Mouse (Mus musculus): ENCODE results near the gene Usmg5. TPM values are rescaled to one million over a fixed set of nuclear protein-coding genes. Genes with fewer than 3 reads are reported as not detected.
A peak's percentile ranks its signal among the peaks of the same experiment; 100 is the strongest.

Gene Usmg5
- polyA plus RNA-seq, 1 experiment from 2014 or later: 705 TPM

DNA sequence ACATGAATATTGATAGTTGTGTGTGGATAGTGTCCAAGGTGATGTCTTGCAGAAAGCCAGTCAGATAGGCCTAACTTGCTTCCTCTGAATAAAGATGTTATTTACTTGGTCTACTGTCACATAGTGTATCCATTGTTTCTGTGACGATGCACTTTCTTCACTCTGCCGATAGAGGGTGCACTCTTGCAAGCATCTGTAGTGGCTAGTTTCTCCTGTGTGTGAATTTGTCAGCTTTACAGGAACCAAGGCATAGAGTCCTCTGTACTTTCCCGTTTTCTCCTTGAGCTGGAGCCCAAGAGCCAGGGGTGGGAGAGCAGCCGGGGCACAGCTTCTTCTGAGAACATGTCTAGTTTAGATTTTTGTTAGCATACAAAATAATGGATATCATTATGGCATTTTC lies 30.6 kb upstream of the Usmg5 start:
- H3K36me3 ChIP-seq (replicated peaks): peaks cover 75% of the 10 kb centered on the region
- no peaks in the 10 kb centered on the region for H3K4me1 ChIP-seq (replicated peaks)
- no peak overlapping the region for H3K4me2 ChIP-seq
- no peak for ATAC-seq (ENCODE audit: insufficient read depth)
- H3K4me3 ChIP-seq (replicated peaks): no peak overlapping the region
- H3K9ac ChIP-seq: no peak overlapping the region
- H3K27me3 ChIP-seq: no peaks in the 10 kb centered on the region
- 32% methylated on average over 4 of the region's 4 CpGs for WGBS (ENCODE audit: insufficient replicate concordance)
- no peak overlapping the region for H3K27ac ChIP-seq (replicated peaks)
- H3K9me3 ChIP-seq (replicated peaks): no peaks in the 10 kb centered on the region

GRCm38 (mm10) chr19:47118634-47119033 lies 28.2 kb upstream of the Usmg5 start:
- Histone ChIP-seq H3K4me2 (no peak overlapping the region), H3K27ac (replicated peaks) (no peak overlapping the region), H3K9me3 (replicated peaks) (no peaks in the 10 kb centered on the region), H3K4me1 (replicated peaks) (no peaks in the 10 kb centered on the region), H3K9ac (no peak overlapping the region), H3K27me3 (no peaks in the 10 kb centered on the region), H3K4me3 (replicated peaks) (no peak overlapping the region), H3K36me3 (replicated peaks) (peaks cover 76% of the 10 kb centered on the region)
- ATAC-seq (ENCODE audit: insufficient read depth): no peak
- WGBS (ENCODE audit: insufficient replicate concordance): 60% methylated on average over 2 of the region's 2 CpGs

DNA sequence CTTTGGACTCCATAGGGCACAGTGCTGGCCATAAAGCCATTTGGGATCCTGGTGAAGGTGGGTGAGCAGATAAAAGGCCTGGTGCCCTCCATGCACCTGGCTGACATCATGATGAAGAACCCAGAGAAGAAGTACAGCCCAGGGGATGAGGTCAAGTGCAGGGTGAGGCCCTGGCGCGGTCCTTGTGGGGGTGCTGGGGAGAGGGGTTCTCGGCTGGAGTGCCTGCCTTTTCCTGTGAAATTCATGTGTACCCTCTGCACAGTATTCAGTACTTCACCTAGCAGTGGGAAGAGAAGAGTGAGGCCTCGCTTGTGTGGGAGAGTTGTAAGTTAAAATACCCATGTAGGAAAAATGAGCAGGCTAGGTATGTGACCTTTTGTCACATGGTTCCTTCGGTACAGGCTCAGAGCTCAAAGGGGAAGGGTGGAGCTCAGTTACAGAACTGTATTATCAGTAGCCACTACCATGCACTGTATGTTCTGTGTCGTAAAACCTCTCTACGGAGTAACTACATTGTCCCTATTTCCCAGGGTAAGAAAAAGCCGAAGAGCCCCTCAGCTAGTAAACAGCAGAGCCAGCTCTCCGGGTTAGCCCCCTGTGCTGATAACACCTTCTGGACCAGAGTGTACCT lies 14.3 kb upstream of the Usmg5 start:
- H3K4me1 ChIP-seq (replicated peaks): no peaks in the 10 kb centered on the region
- 78% methylated on average over 9 of the region's 9 CpGs for WGBS (ENCODE audit: insufficient replicate concordance)
- H3K27ac ChIP-seq (replicated peaks): no peak overlapping the region
- H3K27me3 ChIP-seq: no peaks in the 10 kb centered on the region
- H3K36me3 ChIP-seq (replicated peaks): peaks cover 99% of the 10 kb centered on the region
- H3K9ac ChIP-seq: no peak overlapping the region
- ATAC-seq (ENCODE audit: insufficient read depth): no peak
- no peaks in the 10 kb centered on the region for H3K9me3 ChIP-seq (replicated peaks)
- no peak overlapping the region for H3K4me3 ChIP-seq (replicated peaks)
- no peak overlapping the region for H3K4me2 ChIP-seq

DNA sequence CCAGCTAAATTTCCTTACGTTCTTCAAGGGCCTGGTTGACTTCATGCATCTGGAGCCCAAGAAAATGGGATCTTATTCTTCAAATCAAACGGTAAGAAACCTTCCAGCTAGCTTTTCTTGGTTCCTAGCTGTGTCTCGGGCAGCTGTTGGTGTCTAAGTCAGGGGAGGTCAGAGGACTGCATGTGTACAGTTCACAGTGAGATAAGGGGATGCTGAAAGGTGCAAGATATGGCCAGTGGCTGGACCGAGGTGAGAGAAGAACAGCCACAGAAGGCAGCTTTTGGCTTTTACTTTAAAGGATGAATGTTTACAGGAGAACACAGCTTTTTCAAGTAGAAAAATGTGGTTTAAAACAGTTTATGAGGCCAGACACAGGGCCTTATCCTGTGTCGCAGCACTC lies 10.6 kb upstream of the Usmg5 start:
- Histone ChIP-seq H3K36me3 (replicated peaks) (peaks cover 99% of the 10 kb centered on the region), H3K9me3 (replicated peaks) (no peaks in the 10 kb centered on the region)

DNA sequence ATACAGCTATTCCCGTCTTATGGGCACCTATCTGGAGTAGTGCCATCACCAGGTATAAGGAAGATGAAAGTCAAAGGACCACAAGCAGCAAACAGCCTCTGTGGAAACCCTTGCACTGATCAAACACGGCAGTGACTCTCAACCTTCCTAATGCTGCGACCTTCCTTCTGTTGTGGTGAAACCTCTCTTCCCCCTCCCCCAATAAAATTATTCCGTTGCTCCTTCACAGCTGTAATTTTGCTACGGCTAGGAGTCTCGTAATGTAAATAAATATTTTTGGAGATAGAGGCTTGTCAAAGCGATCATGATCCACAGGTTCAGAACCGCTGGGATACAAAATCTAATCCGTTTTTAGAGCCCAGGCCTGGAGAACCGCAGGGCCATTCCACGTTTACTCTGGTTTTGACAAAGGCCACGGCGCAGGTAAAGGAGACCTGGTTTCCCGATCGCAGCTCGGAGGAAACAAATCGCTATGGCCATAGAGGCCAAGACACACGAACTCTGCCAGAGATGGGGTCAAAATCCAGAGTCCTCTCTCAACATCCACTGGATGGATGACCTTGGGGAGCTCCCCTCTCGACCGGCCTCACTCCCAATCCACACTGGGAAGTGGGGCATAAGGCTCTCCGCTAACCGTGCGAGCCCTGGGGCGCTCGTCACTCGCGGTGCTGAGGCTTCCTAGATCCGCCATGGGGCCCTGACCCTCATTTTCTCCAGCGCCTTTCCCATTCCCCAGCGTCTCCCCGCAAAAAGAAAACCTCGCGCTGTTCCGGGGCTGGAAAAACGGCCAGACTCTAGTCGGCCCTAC lies 525 bp downstream of the Usmg5 start:
- Histone ChIP-seq H3K4me2 (peak overlapping the region; percentile 90), H3K4me3 (replicated peaks) (peak overlapping the region; percentile 91), H3K9ac (peak overlapping the region; percentile 97), H3K27me3 (no peaks in the 10 kb centered on the region), H3K9me3 (replicated peaks) (no peaks in the 10 kb centered on the region), H3K27ac (replicated peaks) (peak overlapping the region; percentile 79), H3K4me1 (replicated peaks) (peaks cover 34% of the 10 kb centered on the region), H3K36me3 (replicated peaks) (peaks cover 37% of the 10 kb centered on the region)
- peak; percentile 64 for ATAC-seq (ENCODE audit: insufficient read depth)
- WGBS (ENCODE audit: insufficient replicate concordance): under 1% methylated on average over 36 of the region's 36 CpGs

More for the DNA sequence above, 10.6 kb upstream of the Usmg5 start:
- H3K4me3 ChIP-seq (replicated peaks): no peak overlapping the region
- H3K27me3 ChIP-seq: no peaks in the 10 kb centered on the region
- no peaks in the 10 kb centered on the region for H3K4me1 ChIP-seq (replicated peaks)
- H3K27ac ChIP-seq (replicated peaks): no peak overlapping the region
- ATAC-seq (ENCODE audit: insufficient read depth): no peak
- H3K4me2 ChIP-seq: no peak overlapping the region
- no peak overlapping the region for H3K9ac ChIP-seq
- 64% methylated on average over 5 of the region's 5 CpGs for WGBS (ENCODE audit: insufficient replicate concordance)

DNA sequence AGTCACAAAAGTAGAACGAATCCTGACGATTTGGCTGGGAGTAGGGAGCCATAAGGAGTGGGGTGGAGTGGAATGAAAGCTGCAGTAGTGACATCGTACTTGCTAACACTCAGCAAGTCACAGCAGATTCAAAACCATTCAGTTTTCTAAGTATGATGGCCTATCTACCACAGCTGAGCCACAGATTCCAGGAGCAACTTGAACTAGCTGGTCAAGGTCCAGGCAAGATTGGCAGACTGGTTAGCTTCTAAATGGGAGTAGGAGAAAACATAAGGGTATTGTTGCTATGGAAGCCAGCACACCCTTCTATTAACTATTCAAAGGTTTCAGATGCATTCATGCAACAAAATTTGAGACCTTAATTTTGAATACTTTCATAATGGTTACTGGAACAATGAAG lies 2.2 kb downstream of the Usmg5 start:
- Histone ChIP-seq H3K27me3 (no peaks in the 10 kb centered on the region), H3K36me3 (replicated peaks) (peaks cover 41% of the 10 kb centered on the region), H3K4me1 (replicated peaks) (peaks cover 34% of the 10 kb centered on the region), H3K4me2 (0 out of 2 replicates have a peak overlapping the region, but pooled peaks have one; percentile 90), H3K9ac (no peak overlapping the region), H3K4me3 (replicated peaks) (no peak overlapping the region), H3K9me3 (replicated peaks) (no peaks in the 10 kb centered on the region), H3K27ac (replicated peaks) (no peak overlapping the region)
- WGBS (ENCODE audit: insufficient replicate concordance): 78% methylated on average over 3 of the region's 3 CpGs
- ATAC-seq (ENCODE audit: insufficient read depth): no peak

- peaks cover 24% of the 10 kb centered on the region for H3K4me1 ChIP-seq (replicated peaks)
- no peaks in the 10 kb centered on the region for H3K9me3 ChIP-seq (replicated peaks)
- ATAC-seq (ENCODE audit: insufficient read depth): peak; percentile 93
- peak overlapping the region; percentile 99 for H3K9ac ChIP-seq
- H3K36me3 ChIP-seq (replicated peaks): peaks cover 25% of the 10 kb centered on the region
- no peaks in the 10 kb centered on the region for H3K27me3 ChIP-seq
- peak overlapping the region; percentile 99 for H3K4me3 ChIP-seq (replicated peaks)
- peak overlapping the region; percentile 83 for H3K4me2 ChIP-seq
- WGBS (ENCODE audit: insufficient replicate concordance): under 1% methylated on average over 72 of the region's 72 CpGs
- peak overlapping the region; percentile 97 for H3K27ac ChIP-seq (replicated peaks)
Observed at GRCm38 (mm10) chr19:47067924-47068611, 22.4 kb downstream of the Usmg5 start.

- peak; percentile 59 for ATAC-seq (ENCODE audit: insufficient read depth)
- peak within 1 kb of the TSS; percentile 97 for H3K27ac ChIP-seq (replicated peaks)
- no peaks in the 10 kb centered on the region for H3K27me3 ChIP-seq
- H3K4me3 ChIP-seq (replicated peaks): peak within 1 kb of the TSS; percentile 99
- H3K36me3 ChIP-seq (replicated peaks): peaks cover 18% of the 10 kb centered on the region
- peaks cover 24% of the 10 kb centered on the region for H3K4me1 ChIP-seq (replicated peaks)
- peak within 1 kb of the TSS; percentile 83 for H3K4me2 ChIP-seq
- WGBS (ENCODE audit: insufficient replicate concordance): 8% methylated on average over 49 of the region's 49 CpGs
- peak within 1 kb of the TSS; percentile 99 for H3K9ac ChIP-seq
- H3K9me3 ChIP-seq (replicated peaks): no peaks in the 10 kb centered on the region
Observed at GRCm38 (mm10) chr19:47067096-47067882, 23.2 kb downstream of the Usmg5 start, which contains the start of gene Taf5. Gene Taf5, plus strand, starts transcription at chr19:47067746.

- Histone ChIP-seq H3K36me3 (replicated peaks) (peaks cover 3% of the 10 kb centered on the region), H3K27me3 (no peaks in the 10 kb centered on the region), H3K9me3 (replicated peaks) (no peaks in the 10 kb centered on the region), H3K27ac (replicated peaks) (no peak overlapping the region), H3K4me3 (replicated peaks) (no peak overlapping the region), H3K9ac (no peak overlapping the region), H3K4me1 (replicated peaks) (peaks cover 24% of the 10 kb centered on the region), H3K4me2 (no peak overlapping the region)
- no peak for ATAC-seq (ENCODE audit: insufficient read depth)
- 65% methylated on average over 3 of the region's 3 CpGs for WGBS (ENCODE audit: insufficient replicate concordance)
Observed at GRCm38 (mm10) chr19:47065860-47066259, 24.6 kb downstream of the Usmg5 start.

GRCm38 (mm10) chr19:47057684-47058083 lies 32.8 kb downstream of the Usmg5 start:
- no peak overlapping the region for H3K4me2 ChIP-seq
- ATAC-seq (ENCODE audit: insufficient read depth): no peak
- H3K27ac ChIP-seq (replicated peaks): no peak overlapping the region
- H3K9ac ChIP-seq: no peak overlapping the region
- no peaks in the 10 kb centered on the region for H3K27me3 ChIP-seq
- H3K9me3 ChIP-seq (replicated peaks): no peaks in the 10 kb centered on the region
- H3K36me3 ChIP-seq (replicated peaks): no peaks in the 10 kb centered on the region
- no peaks in the 10 kb centered on the region; the same call in 1 of the 2 replicates for H3K4me1 ChIP-seq (replicated peaks)
- 49% methylated on average over 1 of the region's 1 CpGs for WGBS (ENCODE audit: insufficient replicate concordance)
- no peak overlapping the region for H3K4me3 ChIP-seq (replicated peaks)
